Comparison of ENCODE assay signal across 20 mouse cellular contexts in the genomic region with DNA sequence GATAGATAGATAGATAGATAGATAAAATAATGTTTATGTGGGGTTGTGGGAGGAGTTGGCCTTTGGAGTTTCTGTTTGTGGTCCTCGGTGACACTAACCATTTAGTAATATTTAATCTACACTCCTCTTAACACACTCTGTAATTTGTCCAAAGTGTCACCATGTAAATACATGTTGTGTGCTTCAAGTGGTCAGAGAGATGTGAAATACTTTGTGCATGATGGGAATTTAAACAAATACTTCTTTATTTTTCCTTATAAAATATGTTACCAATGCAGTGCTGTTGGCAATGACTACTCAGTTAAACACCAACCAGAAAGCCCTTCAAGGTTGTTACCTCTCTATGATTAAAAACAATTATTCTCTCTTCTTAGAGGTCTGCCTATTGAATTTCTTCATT.
"Had no signal": no experiment of that assay in that cellular context is flagged by ENCODE, and none has a peak within 500 bp of the region (broad histone marks: within the 10 kb centered on the region; RNA-seq: fewer than 3 reads in every experiment).

No protein-coding gene starts in this region.

- H3K9me3 ChIP-seq: heart, embryonic 10.5 days; heart, embryonic 12.5 days; hindbrain, embryonic 10.5 days; hindbrain, embryonic 12.5 days; intestine, embryonic 15.5 days; limb, embryonic 10.5 days; limb, embryonic 12.5 days had no signal

- DNase-seq: gastrocnemius, postnatal 14 days; kidney, adult 18-20 months; kidney, adult 8-10 months; kidney, postnatal 10 days; kidney, postnatal 25 days; kidney, postnatal 4 days; liver had no signal

- H3K36me3 ChIP-seq: intestine, embryonic 15.5 days had no signal

- H3K9ac ChIP-seq: heart, embryonic 12.5 days; hindbrain, embryonic 12.5 days; hindbrain, embryonic 14.5 days; intestine, embryonic 15.5 days; limb, embryonic 12.5 days had no signal

- H3K4me2 ChIP-seq: heart, embryonic 12.5 days; hindbrain, embryonic 12.5 days; hindbrain, embryonic 14.5 days; intestine, embryonic 15.5 days; limb, embryonic 12.5 days had no signal

- H3K4me1 ChIP-seq: hindbrain, embryonic 12.5 days had no signal

- H3K27me3 ChIP-seq: heart, embryonic 12.5 days; hindbrain, embryonic 12.5 days; intestine, embryonic 15.5 days; limb, embryonic 12.5 days had no signal

- H3K4me3 ChIP-seq: heart, embryonic 10.5 days; heart, embryonic 12.5 days; hindbrain, embryonic 10.5 days; hindbrain, embryonic 12.5 days; intestine, embryonic 15.5 days; layer of hippocampus, adult 2 months; left cerebral cortex, adult 2 months; limb, embryonic 10.5 days; limb, embryonic 12.5 days had no signal

- ATAC-seq: hindbrain, embryonic 16.5 days; inflammation-experienced regulatory T-cells, adult 6 months; intestine, embryonic 15.5 days; intestine, postnatal 0 days had no signal

- H3K27ac ChIP-seq: heart, embryonic 10.5 days; hindbrain, embryonic 10.5 days; hindbrain, embryonic 12.5 days; hindbrain, embryonic 14.5 days; intestine, embryonic 15.5 days; limb, embryonic 10.5 days; limb, embryonic 12.5 days had no signal
